Mouse (Mus musculus): ENCODE measurements at regions not wholly inside any gene's neighbourhood (a gene's known extent, or its start where the extent isn't known, plus 50 kb on each side); places are given as distances from the start of the nearest gene placed in this dataset.

- DNase-seq, result no peak
These were observed 279.4 kb upstream of the Cypt12 start for GRCm38 (mm10) chr3:17668839-17669238.

Data from kidney, postnatal 14 days (tissue).